Mouse (Mus musculus) limb, embryonic 11.5 days (tissue): ENCODE measurements at regions not wholly inside any gene's neighbourhood (a gene's known extent, or its start where the extent isn't known, plus 50 kb on each side); places are given as distances from the start of the nearest gene placed in this dataset.

Source experiments
- ATAC-seq: fragments of 200-750 bp; cut with Nextera tagmentation; 2 replicates; pipeline ENCODE4 v1.8.0; 2017; ENCODE audit warnings: low read depth; ENCODE audit not compliant: insufficient number of reproducible peaks, low FRiP score, low TSS enrichment
- DNase-seq: peaks from one replicate; pipeline ENCODE4 v3.0.0-alpha.2; 2015; ENCODE audit warnings: low spot score
- H3K27ac ChIP-seq: fragments of 300-500 bp; sonication (generic); replicated peaks from 2 replicates; pipeline ENCODE4 v1.5.1; 2014; ENCODE audit warnings: low read depth, mild to moderate bottlenecking, low read length
- H3K27me3 ChIP-seq: fragments of 300-500 bp; sonication (generic); 2 replicates; pipeline ENCODE4 v1.6.1; 2014; ENCODE audit warnings: mild to moderate bottlenecking, low read length, mixed read lengths; ENCODE audit not compliant: control insufficient read depth, insufficient read depth
- H3K36me3 ChIP-seq: fragments of 300-500 bp; sonication (generic); 2 replicates; pipeline ENCODE4 v1.6.1; 2014; ENCODE audit warnings: mild to moderate bottlenecking, low read length, moderate library complexity, mixed read lengths; ENCODE audit not compliant: control insufficient read depth, insufficient read depth
- H3K4me1 ChIP-seq: fragments of 300-500 bp; sonication (generic); 2 replicates; pipeline ENCODE4 v1.6.1; 2014; ENCODE audit warnings: low read length, mixed read lengths; ENCODE audit not compliant: control insufficient read depth, insufficient read depth
- H3K4me2 ChIP-seq: fragments of 300-500 bp; sonication (generic); 2 replicates; pipeline ENCODE4 v1.6.1; 2014; ENCODE audit warnings: low read depth, mild to moderate bottlenecking, moderate library complexity; ENCODE audit not compliant: severe bottlenecking
- H3K4me3 ChIP-seq: fragments of 300-500 bp; sonication (generic); 2 replicates; pipeline ENCODE4 v1.5.1; 2014; ENCODE audit warnings: low read depth, low read length
- H3K9ac ChIP-seq: fragments of 300-500 bp; sonication (generic); 2 replicates; pipeline ENCODE4 v1.6.1; 2014; ENCODE audit warnings: mild to moderate bottlenecking, low read length
- H3K9me3 ChIP-seq: fragments of 300-500 bp; sonication (generic); 2 replicates; pipeline ENCODE4 v1.6.1; 2016; ENCODE audit warnings: low read length; ENCODE audit not compliant: control insufficient read depth
- WGBS: fragments of 180-500 bp; shearing (Covaris S2); extraction: QIAGEN DNeasy Blood & Tissue Kit; methylation state at CpG from one replicate; pipeline ENCODE4 v1.1.7; 2014; 5-methylcytosine and 5-hydroxymethylcytosine counted together

GRCm38 (mm10) chr6:98178005-98178404 is 164.5 kb downstream of the Gm765 start:
- Histone ChIP-seq H3K4me1 (no peaks in the 10 kb centered on the region), H3K27me3 (no peaks in the 10 kb centered on the region), H3K9me3 (no peaks in the 10 kb centered on the region), H3K36me3 (no peaks in the 10 kb centered on the region), H3K9ac (no peak overlapping the region), H3K4me3 (no peak overlapping the region), H3K27ac (no peak overlapping the region), H3K4me2 (no peak overlapping the region)
- WGBS: 84% methylated on average over 2 of the region's 2 CpGs
- DNase-seq (no peak), ATAC-seq (no peak)

- no peaks in the 10 kb centered on the region for H3K9me3 ChIP-seq
- ATAC-seq: no peak
- 74% methylated on average over 12 of the region's 12 CpGs for WGBS
- no peaks in the 10 kb centered on the region for H3K4me1 ChIP-seq
- H3K4me2 ChIP-seq: no peak overlapping the region
- no peak overlapping the region for H3K9ac ChIP-seq
- no peak overlapping the region for H3K4me3 ChIP-seq
- no peak overlapping the region for H3K27ac ChIP-seq
- no peaks in the 10 kb centered on the region for H3K27me3 ChIP-seq
- no peak for DNase-seq
- no peaks in the 10 kb centered on the region for H3K36me3 ChIP-seq
These were observed 193.3 kb downstream of the Gm765 start for GRCm38 (mm10) chr6:98149043-98149813.

GRCm38 (mm10) chr6:98147855-98148254 is 194.7 kb downstream of the Gm765 start:
- no peak overlapping the region for H3K4me2 ChIP-seq
- H3K36me3 ChIP-seq: no peaks in the 10 kb centered on the region
- H3K9me3 ChIP-seq: no peaks in the 10 kb centered on the region
- no peak overlapping the region for H3K9ac ChIP-seq
- DNase-seq (no peak), ATAC-seq (no peak)
- H3K27me3 ChIP-seq: no peaks in the 10 kb centered on the region
- WGBS: 87% methylated on average over 5 of the region's 5 CpGs
- H3K4me1 ChIP-seq: no peaks in the 10 kb centered on the region
- H3K4me3 ChIP-seq: no peak overlapping the region
- no peak overlapping the region for H3K27ac ChIP-seq

DNA sequence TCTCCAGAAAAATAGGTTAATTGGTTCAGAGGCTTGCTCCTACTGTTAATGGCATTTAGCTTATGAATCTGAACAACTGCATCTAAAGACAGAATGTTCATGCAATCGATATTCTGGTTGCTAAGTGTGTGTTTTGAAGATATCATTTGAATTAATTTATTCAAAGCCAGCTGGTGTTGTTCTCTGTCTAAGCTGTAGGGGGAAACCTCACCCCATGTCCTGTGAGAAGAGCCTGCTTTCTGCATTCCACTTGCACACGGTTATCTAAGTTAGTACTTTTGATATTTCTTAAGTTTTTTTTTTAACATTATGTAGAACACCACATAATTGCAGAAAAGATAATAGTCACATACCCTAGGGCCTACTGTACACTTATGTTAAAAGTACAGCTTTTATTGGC is 209.6 kb downstream of the Gm765 start:
- no peak for DNase-seq

DNA sequence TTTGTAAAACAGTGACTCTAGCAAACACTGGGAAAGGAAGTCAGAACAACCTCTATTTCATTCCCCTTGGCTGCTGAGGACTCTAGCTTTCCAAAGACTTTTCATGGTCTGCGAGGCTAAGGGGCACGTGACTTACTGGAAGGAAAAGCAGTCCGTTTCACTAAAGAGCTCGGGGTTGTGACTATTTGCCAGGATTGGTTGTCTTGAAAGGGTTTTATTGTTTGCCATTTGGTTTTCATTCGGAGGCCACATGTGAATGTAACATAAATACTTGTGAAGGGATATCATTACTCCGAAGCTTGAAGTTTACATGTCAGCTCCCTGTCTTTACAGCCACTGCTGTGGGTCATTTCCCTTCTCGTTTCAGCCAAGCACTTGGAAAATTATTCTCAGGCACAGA is 217.1 kb downstream of the Gm765 start:
- 21% methylated on average over 7 of the region's 7 CpGs for WGBS

More for the DNA sequence above, 209.6 kb downstream of the Gm765 start:
- Histone ChIP-seq H3K27me3 (no peaks in the 10 kb centered on the region), H3K4me3 (no peak overlapping the region), H3K27ac (no peak overlapping the region), H3K36me3 (no peaks in the 10 kb centered on the region), H3K4me2 (no peak overlapping the region), H3K4me1 (no peaks in the 10 kb centered on the region), H3K9me3 (no peaks in the 10 kb centered on the region), H3K9ac (no peak overlapping the region)
- no peak for ATAC-seq
- 42% methylated on average over 2 of the region's 2 CpGs for WGBS

DNA sequence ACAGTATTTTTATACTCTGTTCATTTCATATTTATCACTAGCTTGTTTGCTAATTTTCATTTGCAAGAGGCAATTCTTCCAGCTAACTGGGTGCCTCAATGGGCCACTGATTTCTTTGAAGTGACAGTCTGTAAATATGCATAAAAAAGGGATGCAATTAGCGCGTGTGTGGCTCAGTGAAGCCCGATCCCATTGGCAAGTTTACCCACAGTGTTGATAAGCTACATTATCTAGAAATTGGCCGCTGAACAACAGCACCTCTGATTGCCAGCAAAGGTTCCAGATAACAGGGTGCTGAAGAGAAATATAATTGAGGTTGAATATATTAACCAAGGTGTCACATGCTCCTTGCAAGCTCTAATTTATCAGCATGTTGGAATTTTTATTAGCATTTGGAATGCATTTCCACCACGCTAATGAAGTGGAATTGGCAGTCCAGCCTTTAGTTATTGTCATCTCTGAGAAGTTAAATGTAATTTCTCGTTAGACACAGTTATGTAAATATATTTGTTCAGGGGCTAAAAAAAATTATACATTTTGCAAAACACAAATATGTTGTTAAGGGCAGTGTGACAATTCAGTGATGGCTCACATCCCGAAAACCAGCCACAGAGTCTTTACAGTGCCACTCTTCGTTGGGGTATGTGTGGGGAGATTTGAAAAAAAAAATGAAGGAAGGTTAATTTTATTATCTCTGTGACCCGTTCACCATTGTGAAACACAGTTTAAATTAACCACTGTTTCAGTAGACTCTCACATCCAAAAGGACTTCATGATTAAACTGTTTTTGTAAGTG is 224.0 kb downstream of the Gm765 start:
- no peak overlapping the region for H3K27ac ChIP-seq
- ATAC-seq (no peak), DNase-seq (no peak)

More for the DNA sequence above, 217.1 kb downstream of the Gm765 start:
- DNase-seq: peak; percentile 27
- Histone ChIP-seq H3K9ac (no peak overlapping the region), H3K9me3 (no peaks in the 10 kb centered on the region), H3K4me3 (no peak overlapping the region), H3K27me3 (no peaks in the 10 kb centered on the region), H3K27ac (no peak overlapping the region), H3K4me1 (no peaks in the 10 kb centered on the region; the same call in 1 of the 2 replicates), H3K4me2 (no peak overlapping the region), H3K36me3 (no peaks in the 10 kb centered on the region)
- no peak for ATAC-seq

GRCm38 (mm10) chr6:98114327-98115134 is 228.0 kb downstream of the Gm765 start:
- no peak for ATAC-seq

More for the DNA sequence above, 224.0 kb downstream of the Gm765 start:
- Histone ChIP-seq H3K36me3 (no peaks in the 10 kb centered on the region), H3K4me1 (peaks cover 9% of the 10 kb centered on the region), H3K27me3 (no peaks in the 10 kb centered on the region), H3K9ac (no peak overlapping the region), H3K4me2 (no peak overlapping the region), H3K4me3 (no peak overlapping the region), H3K9me3 (no peaks in the 10 kb centered on the region)
- WGBS: 52% methylated on average over 9 of the region's 9 CpGs

GRCm38 (mm10) chr6:98113708-98114107 is 228.8 kb downstream of the Gm765 start:
- no peak overlapping the region; the same call in 1 of the 2 replicates for H3K4me2 ChIP-seq
- H3K9me3 ChIP-seq: no peaks in the 10 kb centered on the region
- H3K9ac ChIP-seq: no peak overlapping the region
- H3K4me1 ChIP-seq: peaks cover 13% of the 10 kb centered on the region
- no peak overlapping the region for H3K4me3 ChIP-seq
- no peaks in the 10 kb centered on the region for H3K27me3 ChIP-seq
- peak; percentile 36 for DNase-seq
- H3K36me3 ChIP-seq: no peaks in the 10 kb centered on the region
- no peak for ATAC-seq
- H3K27ac ChIP-seq: no peak overlapping the region
- 28% methylated on average over 7 of the region's 7 CpGs for WGBS

More at GRCm38 (mm10) chr6:98114327-98115134, 228.0 kb downstream of the Gm765 start:
- no peak overlapping the region for H3K4me3 ChIP-seq
- H3K9me3 ChIP-seq: no peaks in the 10 kb centered on the region
- H3K27ac ChIP-seq: peak overlapping the region; percentile 55; the same call in 1 of the 2 replicates
- peaks cover 13% of the 10 kb centered on the region for H3K4me1 ChIP-seq
- no peak overlapping the region for H3K9ac ChIP-seq
- no peaks in the 10 kb centered on the region for H3K36me3 ChIP-seq
- no peaks in the 10 kb centered on the region for H3K27me3 ChIP-seq
- no peak overlapping the region for H3K4me2 ChIP-seq
- WGBS: 32% methylated on average over 9 of the region's 9 CpGs
- DNase-seq: peak; percentile 32
